ENCODE assay signal across 15 mouse cellular contexts in the genomic region with DNA sequence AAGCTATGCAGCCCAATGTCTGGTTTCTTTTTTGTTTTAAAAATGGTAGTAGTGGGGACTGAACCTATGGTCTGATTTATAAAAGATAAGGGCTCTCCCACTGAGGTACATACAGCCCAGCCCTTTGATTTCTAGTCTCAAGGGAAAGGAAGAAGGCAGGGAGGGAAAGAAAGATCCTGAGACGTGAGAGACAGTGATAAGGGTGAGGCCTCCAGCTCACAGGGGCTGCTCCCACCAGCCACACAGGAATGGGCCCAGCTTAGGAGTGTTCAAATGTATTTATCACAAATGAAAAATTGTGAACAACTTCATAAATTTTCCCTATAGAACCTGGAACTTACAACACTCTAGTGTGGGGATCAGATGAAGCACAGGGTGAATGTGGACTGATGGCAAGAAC. TPM values are rescaled to one million over a fixed set of nuclear protein-coding genes. Genes with fewer than 3 reads are reported as not detected.
"Had no signal": no experiment of that assay in that cellular context is flagged by ENCODE, and none has a peak within 500 bp of the region (broad histone marks: within the 10 kb centered on the region; RNA-seq: fewer than 3 reads in every experiment).

No protein-coding gene starts in this region.

- ATAC-seq: midbrain, embryonic 13.5 days; midbrain, embryonic 15.5 days had no signal

- H3K4me1 ChIP-seq: midbrain, embryonic 13.5 days; midbrain, embryonic 15.5 days; neural tube, embryonic 12.5 days; stomach, embryonic 15.5 days had no signal

- H3K27ac ChIP-seq: midbrain, embryonic 13.5 days; midbrain, embryonic 15.5 days; neural tube, embryonic 12.5 days; stomach, embryonic 15.5 days; stomach, postnatal 0 days had no signal

- H3K4me2 ChIP-seq: lung, embryonic 14.5 days; midbrain, embryonic 11.5 days; midbrain, embryonic 13.5 days; midbrain, embryonic 15.5 days; neural tube, embryonic 12.5 days; stomach, embryonic 15.5 days had no signal

- DNase-seq: lung, embryonic 14.5 days; lung, postnatal 10 days; lung, postnatal 4 days; right cerebral cortex, postnatal 14 days; thymus, adult 2 months; thymus, postnatal 25 days had no signal

- H3K9me3 ChIP-seq: megakaryocyte, embryonic 14.5 days; midbrain, embryonic 13.5 days; midbrain, embryonic 15.5 days; neural tube, embryonic 12.5 days; stomach, embryonic 15.5 days had no signal

- H3K27me3 ChIP-seq: megakaryocyte, embryonic 14.5 days; midbrain, embryonic 13.5 days; midbrain, embryonic 15.5 days; neural tube, embryonic 12.5 days; stomach, embryonic 15.5 days had no signal

- H3K4me3 ChIP-seq: megakaryocyte, embryonic 14.5 days; midbrain, embryonic 13.5 days; midbrain, embryonic 15.5 days; neural tube, embryonic 12.5 days; stomach, embryonic 15.5 days had no signal

- H3K9ac ChIP-seq: lung, embryonic 14.5 days; midbrain, embryonic 13.5 days; midbrain, embryonic 15.5 days; neural tube, embryonic 12.5 days; stomach, embryonic 15.5 days had no signal

RNA-seq across cellular contexts. Expression of gene Gm28729, which starts 33.5 kb away (rescaled TPM):
- polyA plus RNA-seq: lung, embryonic 14.5 days; midbrain, embryonic 11.5 days; midbrain, embryonic 13.5 days; neural tube, embryonic 12.5 days; neural tube, embryonic 14.5 days; spleen, adult 2 months; stomach, embryonic 15.5 days; stomach, postnatal 0 days had no signal
